In genomic region chr17:78250149-78250938, GRCm38 (mm10) we compare ENCODE assay signal across 11 mouse cellular contexts. TPM values are rescaled to one million over a fixed set of nuclear protein-coding genes. Genes with fewer than 3 reads are reported as not detected.
DNase-seq lines count a peak whose midpoint lies in the region; ATAC-seq and TF ChIP-seq lines count a peak whose summit lies in the region.
"Had no signal": no experiment of that assay in that cellular context is flagged by ENCODE, and none has a peak within 500 bp of the region (broad histone marks: within the 10 kb centered on the region; RNA-seq: fewer than 3 reads in every experiment).

No protein-coding gene starts in this region.

- no peak for ATAC-seq in CD4-positive, CD25-positive, alpha-beta regulatory T cell, adult 4 months

- peak; percentile 31 for DNase-seq in gastrocnemius, postnatal 25 days
- DNase-seq in gastrocnemius, adult 18-20 months (ENCODE audit: low spot score) = no peak
- peak; percentile 67 for DNase-seq in kidney, adult 9 months
- DNase-seq in lung, postnatal 14 days = peak; percentile 39
- DNase-seq in ovary, adult 18-20 months (ENCODE audit: low spot score) = no peak
- DNase-seq in urinary bladder, postnatal 25 days (ENCODE audit: low spot score) = no peak
- DNase-seq: cerebellum, adult 2 months; retina, postnatal 1 day had no signal

- H3K4me3 ChIP-seq in embryonic fibroblast, embryonic 13.5 days (ENCODE audit: insufficient read depth, low read length) = no peak overlapping the region
- H3K4me3 ChIP-seq: hindbrain, embryonic 12.5 days had no signal

- H3K4me1 ChIP-seq in embryonic fibroblast, embryonic 13.5 days (ENCODE audit: control insufficient read depth, insufficient read depth, low read length) = peaks cover 33% of the 10 kb centered on the region

- peak overlapping the region; percentile 83 for H3K27ac ChIP-seq in embryonic fibroblast, embryonic 13.5 days (ENCODE audit: insufficient read depth, low read length)
- H3K27ac ChIP-seq: hindbrain, embryonic 12.5 days had no signal

- TF ChIP-seq CTCF in embryonic fibroblast, embryonic 13.5 days (IDR thresholded peaks at IDR 0.05; ENCODE audit: borderline replicate concordance, insufficient read depth, low read length) = no peak

- no peak for TF ChIP-seq POLR2A in embryonic fibroblast, embryonic 13.5 days (IDR thresholded peaks at IDR 0.05; ENCODE audit: low read depth, low read length)

RNA-seq across cellular contexts. Expression of gene Crim1, which starts 50.3 kb away (rescaled TPM):
- total RNA-seq in gastrocnemius, postnatal 25 days (2021) = 10 to 100 TPM; 22.1 to 22.9 TPM
- total RNA-seq in gastrocnemius, adult 18-20 months (2021) = 10 to 100 TPM; 53.6 to 74.0 TPM
- 55.2 and 102 TPM in 2 replicates for polyA plus RNA-seq in embryonic fibroblast, embryonic 13.5 days (2011; ENCODE audit: insufficient read length, low read depth, missing spikeins)
- polyA plus RNA-seq in CD4-positive, CD25-positive, alpha-beta regulatory T cell, adult 4 months (2017; shearing (Covaris generic)) = 1 to 10 TPM; 7.5 to 7.7 TPM

Comparison
In these comparisons a context has a peak if more than half of its experiments do, and no peak if none do; other contexts are left out.
1. DNase-seq: peak in gastrocnemius, postnatal 25 days (single experiment), kidney, adult 9 months (single experiment) and lung, postnatal 14 days (single experiment); none in gastrocnemius, adult 18-20 months (single experiment), ovary, adult 18-20 months (single experiment) and urinary bladder, postnatal 25 days (single experiment).